Mouse (Mus musculus) CH12F3 (cell line): ENCODE measurements around the gene Gm49345.

ENCODE experiments used
- in situ Hi-C: fragments of 300-500 bp; cut with MboI; formaldehyde crosslinking; loops from 2 replicates; pipeline ENCODE4 v1.14.3; 2020; ENCODE audit warnings: low sequenced_read_pairs

Gm49345 gene

DNA sequence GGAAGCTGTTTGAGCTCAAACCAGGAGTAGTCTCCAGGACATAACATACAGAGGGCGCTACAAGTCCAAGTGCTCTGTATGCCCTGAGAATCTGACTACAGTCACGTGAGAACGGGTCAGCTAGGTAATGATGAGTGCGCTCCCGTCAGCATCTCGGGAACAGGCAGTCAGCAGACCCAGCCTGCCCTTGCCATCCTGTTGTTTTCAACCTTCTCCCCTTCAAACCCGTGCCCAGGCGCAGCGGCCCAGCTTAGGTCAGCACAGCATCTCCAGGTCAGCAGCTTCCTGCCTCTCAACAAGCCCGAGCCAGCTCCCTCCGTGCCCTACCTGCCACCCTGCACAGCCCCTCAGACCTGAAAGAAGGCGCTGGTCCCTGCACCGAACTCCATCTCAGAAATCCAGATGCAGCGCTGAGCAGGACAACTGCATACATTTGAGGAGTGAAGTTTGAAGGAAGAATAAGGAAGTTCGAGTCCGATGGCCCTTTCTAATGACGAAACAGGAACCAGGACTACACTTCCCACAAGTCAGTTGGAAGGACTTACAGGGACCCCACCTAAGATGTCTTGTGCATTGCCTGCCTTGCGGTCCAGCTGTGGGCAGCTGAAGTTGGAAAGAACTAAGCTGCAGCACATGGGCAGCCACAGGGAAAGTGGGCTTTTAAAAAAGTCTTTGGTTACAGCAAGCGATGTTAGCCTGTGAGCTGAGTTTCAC lies at the start of gene Gm49345, which contains the start of gene Zfp729a:
Gene Gm49345, minus strand, starts transcription at position 476 of the 714 bp plus-strand sequence.
Gene Zfp729a, minus strand, starts transcription at position 498 of the 714 bp plus-strand sequence.
- in situ Hi-C loops: loop anchor here (10.0 kb wide), 1 partner anchor 47 kb away; the partner anchor contains the start of gene Zfp738

- in situ Hi-C loops: loop anchor here (10.0 kb wide), 1 partner anchor 52 kb away; the partner anchor contains the start of genes Gm49345 and Zfp729a
Observed at GRCm38 (mm10) chr13:67686971-67687370, 49.4 kb upstream of the Gm49345 start, which contains the start of gene Zfp738. Gene Zfp738 (minus strand): TSS chr13:67687071.

GRCm38 (mm10) chr13:67683841-67684240 lies 46.3 kb upstream of the Gm49345 start:
- in situ Hi-C loops: loop anchor here (10.0 kb wide), 1 partner anchor 49 kb away; the partner anchor contains the start of genes Gm49345 and Zfp729a

DNA sequence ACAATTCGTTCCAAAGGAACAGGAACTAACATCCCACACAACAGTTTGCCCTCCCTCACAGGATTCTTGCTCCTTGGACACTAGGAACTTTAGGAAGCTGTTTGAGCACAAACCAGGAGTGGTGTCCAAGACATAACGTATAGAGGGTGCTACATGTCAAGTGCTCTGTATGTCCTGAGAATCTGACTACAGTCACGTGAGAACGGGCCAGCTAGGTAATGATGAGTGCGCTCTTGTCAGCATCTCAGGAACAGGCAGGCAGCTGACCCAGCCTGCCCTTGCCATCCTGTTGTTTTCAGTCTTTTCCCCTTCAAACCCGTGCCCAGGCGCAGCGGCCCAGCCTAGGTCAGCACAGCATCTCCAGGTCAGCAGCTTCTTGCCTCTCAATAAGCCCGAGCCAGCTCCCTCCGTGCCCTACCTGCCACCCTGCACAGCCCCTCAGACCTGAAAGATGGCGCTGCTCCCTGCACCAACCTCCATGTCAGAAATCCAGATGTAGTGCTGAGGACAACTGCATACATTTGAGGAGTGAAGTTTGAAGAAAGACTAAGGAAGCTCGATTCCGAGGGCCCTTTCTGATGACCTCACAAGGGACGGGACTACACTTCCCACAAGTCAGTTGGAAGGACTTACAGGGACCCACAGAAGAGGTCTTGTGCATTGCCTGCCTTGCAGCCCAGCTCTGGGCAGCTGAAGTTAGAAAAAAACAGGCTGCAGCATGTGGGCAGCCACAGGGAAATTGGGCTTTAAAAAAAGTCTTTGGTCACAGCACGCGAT lies 45.6 kb upstream of the Gm49345 start:
- in situ Hi-C loops: loop anchor here (10.0 kb wide), 1 partner anchor 48 kb away; the partner anchor contains the start of genes Gm49345 and Zfp729a

DNA sequence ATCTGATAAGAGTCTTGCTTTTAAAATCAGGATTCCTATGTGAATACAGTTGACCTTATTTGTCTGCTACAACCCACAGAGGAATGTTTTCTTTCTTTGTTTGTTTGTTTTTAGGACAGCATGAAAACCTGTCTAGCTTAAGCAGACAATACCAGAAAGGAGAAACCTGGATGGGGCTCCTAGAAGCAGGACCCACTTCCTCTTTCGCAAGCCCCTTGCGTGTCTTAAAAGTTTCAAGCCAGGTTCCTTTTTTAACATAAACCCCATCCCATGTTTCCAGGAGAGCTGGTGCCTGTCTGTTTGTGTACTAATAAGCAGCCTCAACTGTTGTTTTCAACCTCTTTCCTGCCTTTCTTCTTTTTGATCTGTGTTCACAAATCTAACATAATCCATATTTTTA lies 37.3 kb upstream of the Gm49345 start:
- in situ Hi-C loops: no loop called here

DNA sequence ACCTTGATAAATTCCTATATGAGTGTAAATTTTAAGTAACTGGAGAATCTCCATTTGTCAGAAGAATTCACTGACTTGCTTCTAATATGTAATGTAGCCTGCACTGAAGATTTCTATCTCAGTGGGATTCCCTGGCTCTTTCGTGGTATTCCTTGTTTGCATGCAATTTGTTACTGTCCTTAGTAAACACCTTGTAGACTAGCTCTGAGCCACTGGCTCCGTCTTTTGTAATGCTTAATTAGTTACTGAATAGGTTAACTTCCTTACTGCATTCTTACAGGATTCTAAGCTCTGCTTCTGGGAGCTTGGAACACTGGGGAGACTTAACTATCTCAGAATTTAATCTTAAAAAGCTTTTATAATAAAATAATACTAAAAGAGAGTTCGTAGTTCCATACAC lies 14.9 kb upstream of the Gm49345 start:
- in situ Hi-C loops: no loop called here

DNA sequence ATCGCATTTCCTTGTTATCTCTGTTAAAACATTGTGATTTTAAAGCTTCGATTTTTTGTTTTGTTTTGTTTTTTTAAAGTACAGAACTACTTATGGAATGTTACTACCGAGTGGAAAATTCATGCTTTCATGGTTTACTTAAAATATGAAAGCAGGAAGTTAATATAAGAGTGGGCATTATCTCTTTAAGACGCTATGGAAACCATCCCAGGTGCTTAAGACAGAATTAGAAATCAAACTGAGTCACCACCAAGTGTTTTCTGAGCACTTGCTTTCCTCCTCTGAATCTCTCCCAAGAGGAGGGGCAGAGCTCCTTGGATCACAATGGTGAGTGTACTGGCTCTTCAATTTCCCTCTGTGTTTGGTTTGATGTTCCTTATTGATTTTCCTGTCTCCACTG lies 27.5 kb downstream of the Gm49345 start:
- in situ Hi-C loops: loop anchor here (25.0 kb wide), 1 partner anchor 227 kb away; the partner anchor contains the start of gene Gm10037

GRCm38 (mm10) chr13:67609066-67609876 lies 28.3 kb downstream of the Gm49345 start, which contains the start of gene Zfp729b:
Gene Zfp729b (minus strand): TSS chr13:67609707.
- in situ Hi-C loops: loop anchor here (25.0 kb wide), 1 partner anchor 228 kb away; the partner anchor contains the start of gene Gm10037

DNA sequence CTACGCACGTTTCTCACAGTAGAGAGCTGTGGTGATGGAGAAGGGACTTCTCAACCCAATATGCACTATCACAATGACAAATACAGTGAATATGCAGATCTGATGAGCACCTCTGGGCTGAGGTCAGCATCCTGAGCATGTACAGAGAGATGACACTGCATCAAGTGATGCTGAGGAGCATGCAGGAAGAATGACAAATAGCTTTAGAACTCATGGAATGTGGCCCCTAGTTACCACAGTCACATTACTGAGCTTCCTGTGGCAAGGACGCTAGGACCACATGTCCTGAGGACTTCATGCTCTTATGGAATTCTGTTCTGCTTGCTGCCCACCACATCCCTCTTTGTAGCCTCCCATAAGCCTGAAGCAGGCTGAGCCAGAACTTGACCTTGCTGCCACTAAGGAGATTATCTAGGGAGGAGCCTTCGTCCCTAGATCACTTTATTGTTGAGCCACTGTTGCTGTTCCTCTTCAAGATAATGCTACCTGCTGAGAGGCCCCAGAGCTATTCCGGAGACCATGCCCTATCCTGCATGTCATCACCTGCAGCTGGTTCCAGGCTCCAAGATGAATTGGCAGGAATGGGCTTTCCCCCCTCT lies 64.9 kb downstream of the Gm49345 start:
- in situ Hi-C loops: no loop called here

GRCm38 (mm10) chr13:67553730-67554129 lies 83.8 kb downstream of the Gm49345 start, which contains the start of gene Zfp748:
Gene Zfp748 (minus strand): TSS chr13:67553830.
- in situ Hi-C loops: no loop called here

DNA sequence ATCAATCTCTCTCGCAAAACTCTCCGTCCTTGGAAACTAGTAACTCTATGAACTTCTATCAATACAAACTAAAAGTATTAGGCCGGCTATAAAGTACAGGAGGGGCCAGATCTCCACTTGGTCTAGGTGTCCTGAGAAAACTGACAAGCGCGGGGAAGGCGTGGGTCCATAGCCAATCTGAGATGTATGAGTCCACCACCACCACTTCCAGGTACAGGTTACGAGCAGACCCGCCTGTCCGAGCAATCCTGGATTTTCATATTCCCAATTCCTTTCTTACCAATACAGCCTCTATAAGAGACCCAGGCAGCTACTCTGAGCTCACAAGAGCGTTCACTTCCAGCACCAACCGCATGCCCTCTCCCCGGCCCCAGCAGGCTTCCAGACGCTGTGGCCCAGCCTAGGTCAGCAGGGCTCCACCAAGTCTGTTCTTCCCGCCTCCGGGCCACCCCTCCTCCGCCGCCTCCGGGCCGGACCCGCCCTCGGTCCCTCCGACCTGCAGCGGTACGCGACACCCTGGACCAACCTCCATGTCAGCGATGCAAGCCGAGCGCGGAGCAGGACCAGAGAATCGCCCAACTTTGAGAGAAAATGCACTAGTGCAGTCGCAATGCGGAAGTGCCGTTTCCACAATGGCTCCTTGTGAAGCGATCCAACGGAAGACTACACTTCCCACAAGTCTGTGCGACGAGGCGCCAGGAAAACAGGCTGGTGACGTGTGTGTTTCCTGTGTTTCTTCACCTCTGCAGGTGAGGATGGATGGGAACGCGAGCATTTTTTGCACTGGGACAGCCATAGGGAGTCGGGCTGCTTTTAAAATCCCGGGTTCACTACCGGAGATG lies 84.8 kb downstream of the Gm49345 start:
- in situ Hi-C loops: no loop called here

DNA sequence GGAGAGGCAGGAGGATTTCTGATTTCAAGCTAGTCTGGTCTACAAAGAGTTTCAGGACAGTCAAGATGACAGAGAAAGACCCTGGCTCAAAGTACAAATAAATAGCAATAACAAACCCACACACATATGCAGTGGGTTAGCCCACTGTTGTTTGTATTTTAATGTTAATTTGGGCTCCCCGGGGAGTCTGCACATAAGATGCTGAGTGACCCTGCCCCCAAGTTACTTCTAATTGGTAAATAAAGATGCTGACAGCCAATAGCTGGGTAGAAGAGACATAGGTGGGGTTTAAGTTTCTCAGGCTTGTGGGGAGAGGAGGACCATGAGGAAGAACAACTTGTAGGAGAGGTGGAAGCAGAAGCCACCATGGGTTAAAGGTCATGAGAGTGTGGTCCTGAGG lies 91.6 kb downstream of the Gm49345 start:
- in situ Hi-C loops: no loop called here
